Mouse (Mus musculus) stomach, embryonic 15.5 days (tissue): ENCODE results near the gene Nip7. TPM values are rescaled to one million over a fixed set of nuclear protein-coding genes. Genes with fewer than 3 reads are reported as not detected.

Source experiments
- ATAC-seq: fragments of 200-750 bp; cut with Nextera tagmentation; 2 replicates; pipeline ENCODE4 v1.8.0; 2017; ENCODE audit warnings: low read depth, moderate number of reproducible peaks, moderate TSS enrichment; ENCODE audit not compliant: insufficient read depth, low FRiP score
- H3K27ac ChIP-seq: fragments of 300-500 bp; sonication (generic); 2 replicates; pipeline ENCODE4 v1.5.1; 2015; ENCODE audit warnings: mild to moderate bottlenecking, inconsistent platforms
- H3K27me3 ChIP-seq: fragments of 300-500 bp; sonication (generic); replicated peaks from 2 replicates; pipeline ENCODE4 v1.6.1; 2015; ENCODE audit warnings: inconsistent platforms
- H3K36me3 ChIP-seq: fragments of 300-500 bp; sonication (generic); 2 replicates; pipeline ENCODE4 v1.6.1; 2015; ENCODE audit warnings: inconsistent platforms
- H3K4me1 ChIP-seq: fragments of 300-500 bp; sonication (generic); 2 replicates; pipeline ENCODE4 v1.6.1; 2015; ENCODE audit warnings: inconsistent platforms
- H3K4me2 ChIP-seq: fragments of 300-500 bp; sonication (generic); 2 replicates; pipeline ENCODE4 v1.6.1; 2015; ENCODE audit warnings: mild to moderate bottlenecking, inconsistent platforms
- H3K4me3 ChIP-seq: fragments of 300-500 bp; sonication (generic); replicated peaks from 2 replicates; pipeline ENCODE4 v1.5.1; 2015; ENCODE audit warnings: inconsistent platforms
- H3K9ac ChIP-seq: fragments of 300-500 bp; sonication (generic); 2 replicates; pipeline ENCODE4 v1.6.1; 2015; ENCODE audit warnings: inconsistent platforms
- H3K9me3 ChIP-seq: fragments of 300-500 bp; sonication (generic); 2 replicates; pipeline ENCODE4 v1.6.1; 2016; ENCODE audit warnings: inconsistent platforms
- WGBS: fragments of 180-500 bp; shearing (Covaris S2); methylation state at CpG from one replicate; pipeline ENCODE4 v1.1.7; 2015; 5-methylcytosine and 5-hydroxymethylcytosine counted together
- polyA plus RNA-seq: library from polyadenylated mRNA; unstranded; fragments of >200 nt; fragmentation: Nextera tagmentation; extraction: Ambion mirVana; gene quantifications from 2 replicates; pipeline ENCODE4 v1.2.1, GENCODE M21; 2015

The Nip7 gene
- polyA plus RNA-seq, 1 experiment from 2014 or later = 73.0 TPM

GRCm38 (mm10) chr8:107036626-107037025 lies 20.1 kb upstream of the Nip7 start:
- H3K36me3 ChIP-seq = peaks cover 29% of the 10 kb centered on the region
- 75% methylated on average over 8 of the region's 8 CpGs for WGBS
- H3K9ac ChIP-seq = no peak overlapping the region
- H3K27me3 ChIP-seq = no peaks in the 10 kb centered on the region
- H3K4me1 ChIP-seq = peaks cover 7% of the 10 kb centered on the region
- H3K9me3 ChIP-seq = no peaks in the 10 kb centered on the region
- ATAC-seq = no peak
- no peak overlapping the region for H3K4me2 ChIP-seq
- no peak overlapping the region for H3K27ac ChIP-seq
- H3K4me3 ChIP-seq = no peak overlapping the region

GRCm38 (mm10) chr8:107040632-107041031 lies 16.0 kb upstream of the Nip7 start:
- WGBS = 77% methylated on average over 7 of the region's 7 CpGs
- no peak for ATAC-seq
- peaks cover 67% of the 10 kb centered on the region for H3K36me3 ChIP-seq

GRCm38 (mm10) chr8:107045478-107045877 lies 11.2 kb upstream of the Nip7 start:
- Histone ChIP-seq H3K27ac (no peak overlapping the region), H3K4me2 (no peak overlapping the region), H3K4me3 (no peak overlapping the region), H3K36me3 (peaks cover 64% of the 10 kb centered on the region), H3K4me1 (peaks cover 9% of the 10 kb centered on the region; the same call in 1 of the 2 replicates), H3K9me3 (no peaks in the 10 kb centered on the region), H3K27me3 (no peaks in the 10 kb centered on the region), H3K9ac (no peak overlapping the region)
- WGBS = 86% methylated on average over 6 of the region's 6 CpGs
- ATAC-seq = no peak

More at GRCm38 (mm10) chr8:107040632-107041031, 16.0 kb upstream of the Nip7 start:
- Histone ChIP-seq H3K4me3 (no peak overlapping the region), H3K9ac (no peak overlapping the region), H3K4me2 (no peak overlapping the region), H3K9me3 (no peaks in the 10 kb centered on the region), H3K27ac (no peak overlapping the region), H3K27me3 (no peaks in the 10 kb centered on the region), H3K4me1 (no peaks in the 10 kb centered on the region)

GRCm38 (mm10) chr8:107046976-107047375 lies 9.7 kb upstream of the Nip7 start:
- Histone ChIP-seq H3K27me3 (no peaks in the 10 kb centered on the region), H3K4me2 (0 out of 2 replicates have a peak overlapping the region, but pooled peaks have one; percentile 93), H3K36me3 (peaks cover 63% of the 10 kb centered on the region), H3K4me3 (no peak overlapping the region), H3K4me1 (peaks cover 9% of the 10 kb centered on the region; the same call in 1 of the 2 replicates), H3K27ac (no peak overlapping the region), H3K9me3 (no peaks in the 10 kb centered on the region), H3K9ac (no peak overlapping the region)
- WGBS = 79% methylated on average over 5 of the region's 5 CpGs
- no peak for ATAC-seq

GRCm38 (mm10) chr8:107048061-107048941 lies 8.4 kb upstream of the Nip7 start, which contains the start of gene Pdf:
Gene Pdf (minus strand): TSS chr8:107048614.
- Histone ChIP-seq H3K27me3 (no peaks in the 10 kb centered on the region), H3K4me2 (peak within 1 kb of the TSS; percentile 93), H3K27ac (peak within 1 kb of the TSS; percentile 94), H3K4me3 (peak within 1 kb of the TSS; percentile 81), H3K9ac (peak within 1 kb of the TSS; percentile 80), H3K36me3 (peaks cover 64% of the 10 kb centered on the region), H3K4me1 (peaks cover 9% of the 10 kb centered on the region; the same call in 1 of the 2 replicates), H3K9me3 (no peaks in the 10 kb centered on the region)
- WGBS = under 1% methylated on average over 87 of the region's 87 CpGs
- peak; percentile 79 for ATAC-seq

GRCm38 (mm10) chr8:107049480-107049879 lies 7.2 kb upstream of the Nip7 start:
- Histone ChIP-seq H3K9ac (no peak overlapping the region), H3K4me2 (peak overlapping the region; percentile 93), H3K9me3 (no peaks in the 10 kb centered on the region), H3K36me3 (peaks cover 55% of the 10 kb centered on the region), H3K4me3 (no peak overlapping the region), H3K27me3 (no peaks in the 10 kb centered on the region), H3K4me1 (peaks cover 9% of the 10 kb centered on the region; the same call in 1 of the 2 replicates), H3K27ac (no peak overlapping the region)
- no peak for ATAC-seq
- 96% methylated on average over 4 of the region's 4 CpGs for WGBS

- Histone ChIP-seq H3K27me3 (no peaks in the 10 kb centered on the region), H3K36me3 (peaks cover 32% of the 10 kb centered on the region), H3K9me3 (no peaks in the 10 kb centered on the region), H3K27ac (no peak overlapping the region), H3K4me3 (no peak overlapping the region), H3K9ac (no peak overlapping the region), H3K4me1 (peaks cover 12% of the 10 kb centered on the region), H3K4me2 (no peak overlapping the region)
- 96% methylated on average over 8 of the region's 8 CpGs for WGBS
- no peak for ATAC-seq
These were observed 4.6 kb upstream of the Nip7 start for GRCm38 (mm10) chr8:107052046-107052445.

GRCm38 (mm10) chr8:107056973-107057369 lies 294 bp downstream of the Nip7 start:
- peak overlapping the region; percentile 88 for H3K4me2 ChIP-seq
- ATAC-seq = peak; percentile 33
- under 1% methylated on average over 33 of the region's 33 CpGs for WGBS
- no peaks in the 10 kb centered on the region for H3K27me3 ChIP-seq
- peak overlapping the region; percentile 58 for H3K9ac ChIP-seq
- H3K4me1 ChIP-seq = peaks cover 11% of the 10 kb centered on the region; the same call in 1 of the 2 replicates
- H3K4me3 ChIP-seq = peak overlapping the region; percentile 97
- H3K9me3 ChIP-seq = no peaks in the 10 kb centered on the region
- H3K36me3 ChIP-seq = peaks cover 20% of the 10 kb centered on the region
- H3K27ac ChIP-seq = peak overlapping the region; percentile 65

- peaks cover 8% of the 10 kb centered on the region; the same call in 1 of the 2 replicates for H3K4me1 ChIP-seq
- H3K27me3 ChIP-seq = no peaks in the 10 kb centered on the region
- H3K4me2 ChIP-seq = no peak overlapping the region
- peaks cover 5% of the 10 kb centered on the region; the same call in 1 of the 2 replicates for H3K36me3 ChIP-seq
- no peak overlapping the region for H3K27ac ChIP-seq
- no peak overlapping the region for H3K4me3 ChIP-seq
- H3K9me3 ChIP-seq = no peaks in the 10 kb centered on the region
- H3K9ac ChIP-seq = no peak overlapping the region
- no peak for ATAC-seq
- WGBS = 68% methylated on average over 1 of the region's 1 CpGs
These were observed 5.9 kb downstream of the Nip7 start for GRCm38 (mm10) chr8:107062613-107063012.

GRCm38 (mm10) chr8:107065511-107066496 lies 9.1 kb downstream of the Nip7 start, which contains the start of gene Tmed6:
Gene Tmed6 (minus strand): TSS chr8:107065644.
- Histone ChIP-seq H3K4me1 (peaks cover 5% of the 10 kb centered on the region; the same call in 1 of the 2 replicates), H3K4me3 (no peak within 1 kb of the TSS), H3K36me3 (peaks cover 15% of the 10 kb centered on the region), H3K9me3 (no peaks in the 10 kb centered on the region), H3K27me3 (no peaks in the 10 kb centered on the region), H3K9ac (no peak within 1 kb of the TSS), H3K27ac (no peak within 1 kb of the TSS), H3K4me2 (no peak within 1 kb of the TSS)
- 44% methylated on average over 17 of the region's 17 CpGs for WGBS
- peak; percentile 77 for ATAC-seq

- no peak overlapping the region for H3K4me2 ChIP-seq
- no peak overlapping the region for H3K4me3 ChIP-seq
- no peak overlapping the region for H3K9ac ChIP-seq
- H3K4me1 ChIP-seq = no peaks in the 10 kb centered on the region
- WGBS = 85% methylated on average over 4 of the region's 4 CpGs
- ATAC-seq = no peak
- no peak overlapping the region for H3K27ac ChIP-seq
- H3K27me3 ChIP-seq = no peaks in the 10 kb centered on the region
- H3K36me3 ChIP-seq = peaks cover 48% of the 10 kb centered on the region
- no peaks in the 10 kb centered on the region for H3K9me3 ChIP-seq
These were observed 17.0 kb downstream of the Nip7 start for GRCm38 (mm10) chr8:107073706-107074105.
